Mouse (Mus musculus) myocyte (in vitro differentiated cells): Measurements from ENCODE around the gene Eaf1. TPM values are rescaled to one million over a fixed set of nuclear protein-coding genes. Genes with fewer than 3 reads are reported as not detected.

Source experiments
- H3K27me3 ChIP-seq: one replicate; pipeline ENCODE4 v1.6.1; 2011; ENCODE audit not compliant: control insufficient read depth, insufficient read depth, insufficient read length
- H3K36me3 ChIP-seq: one replicate; pipeline ENCODE4 v1.6.1; 2011; ENCODE audit not compliant: control insufficient read depth, insufficient read depth
- H3K4me2 ChIP-seq: one replicate; pipeline ENCODE4 v1.6.1; 2011; ENCODE audit warnings: low read depth, control low read depth
- H3K4me3 ChIP-seq: one replicate; pipeline ENCODE4 v1.5.1; 2011; ENCODE audit warnings: mild to moderate bottlenecking, control low read depth, moderate library complexity
- H3K79me2 ChIP-seq: one replicate; pipeline ENCODE4 v1.6.1; 2011; ENCODE audit not compliant: control insufficient read depth, insufficient read depth
- H3ac ChIP-seq: one replicate; pipeline ENCODE4 v1.6.1; 2011; ENCODE audit not compliant: control insufficient read depth, insufficient read length
- CEBPB ChIP-seq: IDR thresholded peaks from 2 replicates; pipeline ENCODE4 v1.6.1; 2011; ENCODE audit warnings: mild to moderate bottlenecking, moderate library complexity; ENCODE audit not compliant: poor library complexity, insufficient read depth, severe bottlenecking
- E2F4 ChIP-seq: IDR thresholded peaks from one replicate; pipeline ENCODE4 v1.6.1; 2011; ENCODE audit warnings: mild to moderate bottlenecking, control low read depth, moderate library complexity; ENCODE audit not compliant: insufficient read depth
- MAX ChIP-seq: IDR thresholded peaks from one replicate; pipeline ENCODE4 v1.6.1; 2011; ENCODE audit warnings: low read depth, mild to moderate bottlenecking, control low read depth
- MYOD1 ChIP-seq, 3 experiments: IDR thresholded peaks; one replicate each; pipeline ENCODE4 v1.6.1; 2011; ENCODE audit warnings: control low read depth in 2 of 3, low read depth in 2 of 3, mild to moderate bottlenecking in 2 of 3, moderate library complexity in 1 of 3; ENCODE audit not compliant: insufficient read length in 2 of 3, control insufficient read depth in 1 of 3
- MYOG ChIP-seq, 3 experiments: IDR thresholded peaks; one replicate each; pipeline ENCODE4 v1.6.1; 2011; ENCODE audit warnings: control low read depth in 2 of 3, low read depth in 2 of 3, mild to moderate bottlenecking in 2 of 3; ENCODE audit not compliant: insufficient read length in 2 of 3, control insufficient read depth in 1 of 3, insufficient read depth in 1 of 3
- POLR2A ChIP-seq: IDR thresholded peaks from one replicate; pipeline ENCODE4 v1.6.1; 2011; ENCODE audit warnings: low read depth, mild to moderate bottlenecking, control low read depth, moderate library complexity; ENCODE audit not compliant: insufficient read length
- POLR2AphosphoS2 ChIP-seq: IDR thresholded peaks from one replicate; pipeline ENCODE4 v1.6.1; 2011; ENCODE audit warnings: low read depth, control low read depth; ENCODE audit not compliant: insufficient read length
- REST ChIP-seq: IDR thresholded peaks from one replicate; pipeline ENCODE4 v1.6.1; 2011; ENCODE audit warnings: mild to moderate bottlenecking, control low read depth, moderate library complexity; ENCODE audit not compliant: insufficient read depth, insufficient read length
- SRF ChIP-seq: IDR thresholded peaks from one replicate; pipeline ENCODE4 v1.6.1; 2011; ENCODE audit warnings: low read depth; ENCODE audit not compliant: control insufficient read depth, insufficient read length
- TCF12 ChIP-seq: IDR thresholded peaks from one replicate; pipeline ENCODE4 v1.6.1; 2011; ENCODE audit warnings: mild to moderate bottlenecking, control low read depth; ENCODE audit not compliant: poor library complexity, insufficient read depth, severe bottlenecking
- TCF3 ChIP-seq: IDR thresholded peaks from one replicate; pipeline ENCODE4 v1.6.1; 2011; ENCODE audit warnings: low read depth, control low read depth; ENCODE audit not compliant: insufficient read length
- USF1 ChIP-seq: IDR thresholded peaks from one replicate; pipeline ENCODE4 v1.6.1; 2011; ENCODE audit warnings: low read depth, mild to moderate bottlenecking, control low read depth, moderate library complexity
- polyA plus RNA-seq: library from polyadenylated mRNA; unstranded; fragments of >200 nt; fragmentation: generic; extraction: Trizol; gene quantifications from one replicate; pipeline ENCODE4 v1.2.1, GENCODE M21; 2012; ENCODE audit warnings: missing spikeins

The Eaf1 gene
- polyA plus RNA-seq, 1 experiment: 18.4 TPM

DNA sequence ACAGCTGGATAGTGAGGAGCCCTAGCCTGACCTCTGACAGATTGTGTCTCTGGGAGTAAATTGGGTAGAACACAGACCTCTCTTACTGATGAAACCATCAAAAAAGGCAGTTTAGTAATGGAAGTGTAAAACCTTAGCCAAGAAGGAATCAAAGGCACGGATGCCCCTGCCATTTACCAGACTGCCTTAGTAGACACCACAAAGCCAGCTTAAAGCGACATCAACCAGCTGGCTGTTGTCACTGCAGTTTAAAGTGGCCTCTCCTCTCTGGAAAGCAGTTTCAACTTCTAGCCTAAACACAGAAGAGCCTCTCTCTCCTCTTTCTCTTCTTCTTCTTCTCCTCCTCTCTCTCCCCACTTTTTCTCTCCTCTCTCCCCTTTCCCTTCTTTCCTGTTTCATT is 27.1 kb downstream of the Eaf1 start:
- Histone ChIP-seq H3K4me2 (no peak overlapping the region), H3K79me2 (no peaks in the 10 kb centered on the region)
- no peak for TF ChIP-seq MYOG (IDR thresholded peaks at IDR 0.05; ENCODE audit: control insufficient read depth in 1 of 3, insufficient read depth in 1 of 3, insufficient read length in 2 of 3, low read depth in 2 of 3)
- no peak for TF ChIP-seq USF1
- TF ChIP-seq MAX: no peak
- no peak for TF ChIP-seq SRF
- TF ChIP-seq CEBPB: no peak
- no peak for TF ChIP-seq REST
- no peak for TF ChIP-seq TCF3
- TF ChIP-seq MYOD1 (IDR thresholded peaks at IDR 0.05; ENCODE audit: control insufficient read depth in 1 of 3, insufficient read length in 2 of 3, low read depth in 2 of 3): no peak
- no peak for TF ChIP-seq E2F4
- no peak for TF ChIP-seq TCF12
- no peak for TF ChIP-seq POLR2A
- no peak for TF ChIP-seq POLR2AphosphoS2

DNA sequence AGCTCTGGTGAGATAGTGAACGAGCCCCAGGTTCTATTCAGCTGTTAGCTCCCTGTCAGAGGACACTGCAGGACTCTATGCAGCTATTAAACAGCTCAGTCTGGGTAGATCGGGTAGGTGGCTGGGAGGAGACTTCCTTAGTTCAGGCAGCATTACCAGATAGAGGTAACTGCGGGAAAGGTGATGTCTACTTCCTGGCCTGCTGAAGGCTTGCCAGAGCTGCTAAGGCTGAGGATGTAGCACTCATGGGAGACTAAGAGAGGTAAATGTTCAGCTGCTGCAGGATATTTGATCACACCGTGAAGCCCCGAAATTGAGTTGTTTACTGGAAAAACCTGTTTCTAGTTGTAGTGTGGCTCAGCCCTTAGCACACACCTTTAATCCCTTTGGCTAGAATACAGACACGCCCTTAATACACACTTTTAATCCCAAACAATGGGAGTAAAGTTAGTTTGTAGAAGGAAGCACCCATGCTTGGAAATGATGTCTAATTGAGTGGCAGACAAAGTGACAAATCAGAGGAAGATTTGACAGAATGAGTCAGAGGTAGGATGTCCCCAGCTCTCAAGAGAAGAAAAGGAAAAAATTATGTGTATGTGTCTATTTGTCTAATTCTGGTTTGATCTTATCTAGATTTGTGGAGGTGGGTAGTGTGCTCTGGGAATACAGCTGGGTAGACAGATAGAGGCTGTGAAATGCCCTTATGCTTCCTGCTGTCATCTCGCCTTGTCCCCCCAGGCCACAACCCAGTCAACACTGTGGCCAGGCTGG is 31.0 kb downstream of the Eaf1 start:
- Histone ChIP-seq H3K79me2 (no peaks in the 10 kb centered on the region), H3K4me2 (no peak overlapping the region), H3ac (no peak overlapping the region), H3K36me3 (no peaks in the 10 kb centered on the region), H3K27me3 (peaks cover 7% of the 10 kb centered on the region), H3K4me3 (no peak overlapping the region)
- TF ChIP-seq CEBPB (no peak), REST (no peak), MYOG (IDR thresholded peaks at IDR 0.05; ENCODE audit: control insufficient read depth in 1 of 3, insufficient read depth in 1 of 3, insufficient read length in 2 of 3, low read depth in 2 of 3) (no peak), TCF12 (no peak), POLR2A (no peak), SRF (no peak), MYOD1 (IDR thresholded peaks at IDR 0.05; ENCODE audit: control insufficient read depth in 1 of 3, insufficient read length in 2 of 3, low read depth in 2 of 3) (no peak), USF1 (no peak), TCF3 (no peak), MAX (no peak), POLR2AphosphoS2 (no peak), E2F4 (no peak)

More for the DNA sequence above, 27.1 kb downstream of the Eaf1 start:
- Histone ChIP-seq H3K27me3 (peaks cover 7% of the 10 kb centered on the region), H3K4me3 (no peak overlapping the region), H3K36me3 (no peaks in the 10 kb centered on the region), H3ac (no peak overlapping the region)

DNA sequence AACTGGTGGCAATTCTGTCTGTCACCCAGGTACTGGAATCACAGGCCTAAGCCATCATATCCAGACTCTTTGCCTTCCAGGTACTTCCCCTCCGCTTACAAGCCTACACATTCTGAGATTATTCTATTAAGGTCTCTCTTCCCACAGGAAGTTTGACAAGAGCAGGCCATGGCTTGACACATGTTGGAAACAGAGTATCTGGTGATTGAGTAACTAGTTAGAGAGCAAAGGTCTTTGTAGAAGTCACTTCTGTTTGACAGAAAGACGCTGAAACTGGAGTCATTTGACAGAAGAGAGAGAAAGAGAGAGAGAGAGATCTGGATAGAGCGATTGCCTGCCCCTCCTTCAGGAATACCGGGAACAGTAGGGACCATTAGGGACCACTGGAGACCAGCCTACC is 36.6 kb downstream of the Eaf1 start:
- H3K27me3 ChIP-seq: no peaks in the 10 kb centered on the region
- TF ChIP-seq MYOG (IDR thresholded peaks at IDR 0.05; ENCODE audit: control insufficient read depth in 1 of 3, insufficient read depth in 1 of 3, insufficient read length in 2 of 3, low read depth in 2 of 3) (no peak), TCF3 (no peak), POLR2A (no peak), REST (no peak), TCF12 (no peak)
- H3K4me2 ChIP-seq: no peak overlapping the region
- no peak overlapping the region for H3ac ChIP-seq
- H3K4me3 ChIP-seq: no peak overlapping the region
- H3K79me2 ChIP-seq: no peaks in the 10 kb centered on the region
- H3K36me3 ChIP-seq: no peaks in the 10 kb centered on the region

DNA sequence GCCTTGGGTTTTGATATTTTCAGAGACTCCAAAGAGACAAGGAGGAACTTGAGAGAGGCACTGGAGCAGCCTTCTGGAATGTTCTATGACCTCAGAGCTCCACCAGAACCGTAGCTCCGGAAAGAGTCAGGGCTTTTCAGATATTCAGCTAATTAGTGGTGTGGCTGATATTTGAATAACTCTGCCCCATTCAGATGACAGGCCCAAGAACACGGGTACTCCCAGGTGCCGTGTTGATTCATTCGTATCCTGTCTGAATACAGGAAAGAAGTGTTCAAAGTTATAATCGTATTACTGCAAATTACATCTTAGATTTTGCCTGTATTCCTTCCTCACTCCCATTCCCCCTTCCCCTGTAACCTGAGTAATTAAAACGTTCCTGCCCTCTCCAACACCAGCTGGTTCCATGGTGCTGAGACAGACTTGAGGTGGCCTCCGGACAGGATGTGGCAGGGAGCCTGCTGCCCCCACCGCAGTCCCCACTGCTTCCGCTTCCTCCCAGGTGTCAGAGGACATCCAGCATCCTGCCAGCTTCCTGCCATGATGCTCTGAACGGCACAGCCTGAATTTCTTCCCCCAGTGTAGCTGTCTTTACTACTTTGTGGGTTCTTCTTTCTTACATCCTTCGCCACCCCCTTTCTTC is 37.4 kb downstream of the Eaf1 start:
- TF ChIP-seq POLR2AphosphoS2: no peak
- Histone ChIP-seq H3K36me3 (no peaks in the 10 kb centered on the region), H3ac (no peak overlapping the region), H3K79me2 (no peaks in the 10 kb centered on the region), H3K27me3 (no peaks in the 10 kb centered on the region), H3K4me3 (no peak overlapping the region), H3K4me2 (no peak overlapping the region)

DNA sequence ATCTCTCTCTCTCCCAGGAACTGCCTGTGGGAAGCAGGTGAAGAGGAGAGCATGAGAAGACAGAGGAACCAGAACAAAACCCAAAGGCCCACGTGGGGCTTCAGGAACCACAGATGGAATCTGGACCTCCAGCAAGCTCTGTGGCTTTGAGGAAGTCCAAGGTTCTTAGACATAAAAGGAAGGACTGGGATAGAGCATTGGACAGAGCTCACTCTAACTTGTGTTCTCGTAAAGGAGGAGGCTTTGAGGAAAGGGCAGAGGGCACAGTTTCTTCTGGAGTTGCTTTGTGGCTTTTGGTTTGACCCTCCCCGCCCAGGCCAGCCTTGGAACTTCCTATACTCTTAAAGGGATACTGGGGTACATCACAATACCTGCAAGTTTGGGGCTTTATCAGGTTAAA is 38.5 kb downstream of the Eaf1 start:
- Histone ChIP-seq H3K27me3 (no peaks in the 10 kb centered on the region), H3K36me3 (no peaks in the 10 kb centered on the region), H3ac (no peak overlapping the region), H3K79me2 (no peaks in the 10 kb centered on the region), H3K4me2 (no peak overlapping the region), H3K4me3 (no peak overlapping the region)
- TF ChIP-seq SRF: no peak
- no peak for TF ChIP-seq TCF3
- TF ChIP-seq USF1: no peak
- no peak for TF ChIP-seq MYOG (IDR thresholded peaks at IDR 0.05; ENCODE audit: control insufficient read depth in 1 of 3, insufficient read depth in 1 of 3, insufficient read length in 2 of 3, low read depth in 2 of 3)
